Comparison of ENCODE assay signal across 14 mouse cellular contexts in genomic region chr2:33907174-33907573, GRCm38 (mm10).
"Had no signal": no experiment of that assay in that cellular context is flagged by ENCODE, and none has a peak within 500 bp of the region (broad histone marks: within the 10 kb centered on the region; RNA-seq: fewer than 3 reads in every experiment).

No protein-coding gene starts in this region.

- H3K4me3 ChIP-seq: layer of hippocampus, adult 2 months; limb, embryonic 12.5 days; limb, embryonic 15.5 days; liver, embryonic 13.5 days; midbrain, embryonic 12.5 days; myocyte had no signal

- H3K27ac ChIP-seq: layer of hippocampus, adult 2 months; midbrain, embryonic 12.5 days had no signal

- H3K27me3 ChIP-seq: limb, embryonic 12.5 days; limb, embryonic 15.5 days; midbrain, embryonic 12.5 days had no signal

- H3K4me1 ChIP-seq: midbrain, embryonic 12.5 days had no signal

- H3K36me3 ChIP-seq: limb, embryonic 15.5 days; liver, embryonic 13.5 days; midbrain, embryonic 12.5 days had no signal

- H3K9ac ChIP-seq: limb, embryonic 12.5 days; limb, embryonic 15.5 days; liver, embryonic 13.5 days; midbrain, embryonic 12.5 days had no signal

- H3K4me2 ChIP-seq: limb, embryonic 12.5 days; limb, embryonic 15.5 days; liver, embryonic 13.5 days; midbrain, embryonic 12.5 days had no signal

- ATAC-seq: intestine, embryonic 16.5 days; midbrain, embryonic 16.5 days had no signal

- DNase-seq: kidney, adult 2 months; kidney, postnatal 25 days; layer of hippocampus, adult 9-11 months; liver, embryonic 13.5 days; lung, adult 2 months; lung, postnatal 14 days; lung, postnatal 4 days had no signal

- H3K9me3 ChIP-seq: limb, embryonic 12.5 days; limb, embryonic 15.5 days; liver, embryonic 13.5 days; midbrain, embryonic 12.5 days had no signal
